Mouse (Mus musculus) E14TG2a.4 (cell line): Measurements from ENCODE around the gene Mpzl3.

Source experiments
- CTCF ChIP-seq: conservative IDR thresholded peaks from 2 replicates; pipeline ENCODE4 v1.5.1; 2014; ENCODE audit warnings: low read length
- NANOG ChIP-seq: IDR thresholded peaks from 2 replicates; pipeline ENCODE4 v1.6.1; 2014; ENCODE audit warnings: borderline replicate concordance, low read length, mixed read lengths
- POU5F1 ChIP-seq: IDR thresholded peaks from 2 replicates; pipeline ENCODE4 v1.6.1; 2014; ENCODE audit warnings: low read length, borderline replicate concordance

GRCm38 (mm10) chr9:45009180-45010078 is 45.6 kb upstream of the Mpzl3 start, which contains the start of gene Cd3e:
- TF ChIP-seq CTCF, result no peak
- no peak for TF ChIP-seq NANOG
- no peak for TF ChIP-seq POU5F1
